Mouse (Mus musculus) heart, adult 11 months (tissue): ENCODE results near the gene Uimc1.
A peak's percentile ranks its signal among the peaks of the same experiment; 100 is the strongest.
"Not testable (repeated sequence)": the region's sequence is repeated elsewhere in the genome, so short reads cannot be mapped to it uniquely, and the experiment has no call there.

Experiments
- DNase-seq: peaks from one replicate; pipeline ENCODE4 v3.0.0; 2022

The Uimc1 gene

GRCm38 (mm10) chr13:55099726-55100478 lies at the start of gene Uimc1:
Gene Uimc1 (minus strand): TSS chr13:55100300.
- peak; percentile 99 for DNase-seq

DNA sequence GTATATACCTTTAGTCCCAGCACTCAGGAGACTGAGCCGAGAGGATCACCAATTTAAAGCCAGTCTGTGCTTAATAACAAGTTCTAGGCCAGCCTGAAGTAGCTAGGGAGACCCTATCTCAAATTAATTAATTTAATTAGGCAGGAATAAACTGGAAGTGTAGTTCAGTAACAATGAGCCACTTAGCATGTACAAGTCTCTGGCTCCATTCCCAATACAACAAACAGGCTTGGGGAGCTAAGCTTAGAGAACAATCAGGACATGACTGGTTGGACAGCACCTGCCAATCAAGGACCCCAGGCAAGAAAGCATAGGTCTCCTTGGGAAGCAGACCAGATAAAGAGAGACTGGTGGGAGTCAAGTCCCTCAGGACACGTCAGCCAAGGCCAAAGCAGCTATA lies 40.2 kb upstream of the Uimc1 start:
- no peak for DNase-seq

GRCm38 (mm10) chr13:55135382-55135781 lies 35.3 kb upstream of the Uimc1 start:
- DNase-seq, result no peak

DNA sequence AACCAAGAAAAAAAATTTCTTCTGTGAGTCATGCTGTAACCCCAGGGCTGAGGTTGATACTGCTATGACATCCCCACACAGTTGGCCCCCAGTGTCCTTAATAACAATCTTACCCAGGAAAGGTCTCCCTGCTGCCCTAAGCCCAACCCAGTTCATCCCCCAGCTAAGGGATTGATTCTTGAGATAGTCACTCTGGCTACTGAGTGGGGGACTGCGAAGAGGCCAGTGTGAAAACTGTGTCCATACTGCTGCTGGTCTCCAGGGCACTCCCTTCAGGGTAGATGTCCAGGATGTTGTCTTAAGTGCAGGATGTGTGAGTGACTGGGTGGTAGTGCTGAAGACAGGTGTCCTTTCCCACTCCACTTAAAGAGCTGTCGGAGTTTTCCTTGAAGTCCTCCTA lies 33.3 kb upstream of the Uimc1 start, which contains the start of gene Gm17617:
Gm17617 (minus strand) TSS at position 101 of the 400 bp plus-strand sequence.
- no peak for DNase-seq

DNA sequence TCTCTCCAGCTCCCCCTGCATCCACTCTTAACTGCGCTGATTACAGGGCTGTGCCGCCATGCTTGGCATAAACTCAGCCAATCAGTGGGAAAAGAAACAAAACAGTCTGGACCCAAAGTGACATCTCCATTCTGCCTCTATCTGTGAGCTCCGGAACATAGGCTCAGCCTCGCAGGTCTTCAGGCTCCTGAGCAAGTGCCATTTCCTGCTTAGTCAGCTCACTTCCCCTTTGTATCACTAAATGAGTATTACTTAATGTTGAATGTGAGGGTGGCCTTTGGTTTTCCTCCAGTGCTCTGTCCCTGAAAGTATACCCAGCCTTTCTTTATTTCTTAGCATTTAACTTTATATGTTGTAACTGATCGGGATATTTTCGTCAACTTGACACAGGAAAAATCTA lies 24.8 kb upstream of the Uimc1 start:
- no peak for DNase-seq

DNA sequence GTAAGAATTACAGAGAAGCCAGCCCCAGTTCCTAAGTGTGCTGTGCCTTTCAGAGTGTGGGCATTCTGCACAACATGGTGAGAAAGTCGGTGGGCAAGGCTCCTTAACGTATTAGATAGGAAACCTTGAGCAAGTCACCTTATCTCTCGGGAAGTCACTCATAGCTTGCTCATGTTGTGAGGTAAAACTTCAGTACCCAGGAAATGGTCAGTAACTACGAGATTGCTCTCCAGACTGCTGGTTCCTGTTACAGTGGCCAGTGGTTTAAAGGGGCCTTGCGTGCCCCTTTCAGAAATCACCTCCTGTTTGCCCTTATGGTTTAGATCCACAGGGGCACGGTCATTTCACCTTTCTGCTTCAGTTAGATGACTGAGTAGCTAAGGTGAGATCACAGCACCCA lies 14.3 kb upstream of the Uimc1 start:
- DNase-seq, result peak; percentile 50

DNA sequence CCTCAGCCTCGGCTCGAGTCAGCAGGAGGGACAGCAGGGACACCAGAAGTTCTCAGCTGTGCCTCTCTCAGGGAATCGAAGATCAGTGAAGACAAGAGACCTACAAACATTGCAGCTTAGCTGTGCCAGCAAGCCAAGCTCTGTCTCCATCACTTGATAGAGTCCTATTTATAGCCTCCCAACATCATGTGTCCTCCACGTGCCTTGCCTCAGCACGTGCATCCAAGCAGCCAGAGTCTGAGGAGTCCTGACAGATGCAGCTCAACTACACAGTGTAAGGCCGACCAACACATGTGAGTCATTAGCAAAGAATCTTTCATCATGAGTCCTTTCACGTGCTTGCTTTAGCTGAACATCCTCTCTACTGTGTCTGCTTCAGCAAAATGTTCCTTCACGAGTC lies 7.6 kb upstream of the Uimc1 start:
- DNase-seq, result peak; percentile 99

GRCm38 (mm10) chr13:55107116-55107515 lies 7.0 kb upstream of the Uimc1 start:
- DNase-seq, result peak; percentile 81

GRCm38 (mm10) chr13:55105953-55106691 lies 6.0 kb upstream of the Uimc1 start:
- peak; percentile 94 for DNase-seq

DNA sequence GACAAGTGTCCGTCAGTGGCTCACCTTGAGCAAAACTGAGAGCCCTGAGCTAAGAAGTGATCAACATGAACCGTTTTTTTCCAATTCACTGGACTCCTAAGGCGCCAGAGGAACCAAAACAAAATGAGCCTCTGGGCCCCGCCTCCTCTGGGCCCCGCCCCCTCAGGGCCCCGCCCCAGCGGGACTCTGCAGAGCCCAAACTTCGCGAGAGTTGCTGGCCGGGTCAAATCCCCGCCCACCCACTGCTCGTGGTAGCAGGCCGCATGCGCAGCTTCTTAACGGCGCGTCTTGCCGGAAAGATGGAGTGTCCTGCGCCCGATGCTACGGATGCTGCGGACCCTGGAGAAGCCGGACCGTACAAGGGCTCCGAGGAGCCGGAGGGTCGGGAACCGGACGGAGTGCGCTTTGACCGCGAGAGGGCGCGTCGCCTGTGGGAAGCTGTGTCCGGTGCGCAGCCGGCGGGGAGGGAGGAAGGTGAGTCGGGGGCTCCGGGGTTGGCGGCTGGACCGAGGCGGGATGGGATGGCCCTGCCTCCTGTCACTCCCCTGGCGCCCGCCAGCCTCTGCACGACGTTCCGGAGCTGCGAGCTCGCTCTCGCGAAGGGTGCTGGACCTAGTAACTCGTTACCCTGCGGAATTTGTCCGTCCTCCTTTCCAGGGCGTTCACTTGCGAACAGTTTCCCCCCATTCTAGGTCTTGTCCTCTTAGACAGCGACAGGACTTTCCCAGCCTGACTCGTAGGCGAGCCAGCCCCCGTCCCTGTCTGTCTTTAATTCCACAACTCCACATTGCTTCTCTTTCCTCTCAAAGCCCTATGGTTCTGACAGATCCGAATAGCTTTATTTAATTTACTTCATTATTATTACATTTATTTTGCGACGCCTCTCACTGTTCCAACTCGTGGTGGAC lies 5.2 kb upstream of the Uimc1 start, which contains the start of gene Zfp346:
Zfp346 (plus strand) TSS at position 267 of the 908 bp plus-strand sequence.
- peak; percentile 99 for DNase-seq

- DNase-seq, result peak; percentile 72
These were observed 3.3 kb upstream of the Uimc1 start for GRCm38 (mm10) chr13:55103351-55103750.

DNA sequence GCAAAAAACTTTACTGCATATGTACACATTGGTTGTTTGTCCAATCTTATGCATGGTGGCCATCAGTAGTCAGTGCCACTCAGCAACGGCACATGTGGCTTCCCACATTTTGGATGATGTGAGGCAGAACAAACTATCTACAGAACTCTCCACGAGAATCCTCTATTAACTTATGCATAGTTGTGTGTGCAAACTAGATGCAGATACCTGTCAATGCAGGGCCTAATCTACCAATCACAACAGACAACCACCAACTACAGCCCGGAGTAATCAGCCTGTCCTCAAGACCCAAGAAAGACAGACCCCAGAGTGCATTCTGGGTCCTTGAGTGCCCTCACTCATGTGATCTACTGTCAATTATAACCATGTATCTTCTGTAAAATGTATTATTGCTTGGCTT lies 2.3 kb upstream of the Uimc1 start:
- DNase-seq, result peak; percentile 78

DNA sequence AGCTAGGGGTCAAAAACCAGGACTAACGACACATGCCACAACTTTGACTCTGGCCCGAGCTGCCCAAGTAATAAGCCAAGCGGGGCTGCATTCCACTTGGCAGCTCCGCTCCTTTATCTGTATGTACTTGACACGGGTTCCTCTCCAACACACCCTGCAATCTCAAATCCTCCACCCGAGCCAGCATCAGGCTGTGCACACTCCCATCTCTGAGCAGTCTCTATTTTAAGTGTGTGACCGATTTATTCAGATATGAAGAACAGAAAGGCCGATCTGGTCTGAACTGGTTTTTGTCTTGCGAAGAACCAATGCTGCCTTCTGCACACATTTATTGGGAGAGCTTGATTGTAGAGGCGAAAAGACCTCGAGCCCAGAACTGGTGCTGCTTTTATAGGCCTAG lies 1.5 kb upstream of the Uimc1 start:
- peak; percentile 93 for DNase-seq

GRCm38 (mm10) chr13:55099066-55099725 lies 904 bp downstream of the Uimc1 start:
- DNase-seq, result peak; percentile 93

- not testable (repeated sequence) for DNase-seq
These were observed 2.3 kb downstream of the Uimc1 start for GRCm38 (mm10) chr13:55097841-55098240.

- DNase-seq, result no peak
These were observed 7.5 kb downstream of the Uimc1 start for GRCm38 (mm10) chr13:55092588-55092987.

DNA sequence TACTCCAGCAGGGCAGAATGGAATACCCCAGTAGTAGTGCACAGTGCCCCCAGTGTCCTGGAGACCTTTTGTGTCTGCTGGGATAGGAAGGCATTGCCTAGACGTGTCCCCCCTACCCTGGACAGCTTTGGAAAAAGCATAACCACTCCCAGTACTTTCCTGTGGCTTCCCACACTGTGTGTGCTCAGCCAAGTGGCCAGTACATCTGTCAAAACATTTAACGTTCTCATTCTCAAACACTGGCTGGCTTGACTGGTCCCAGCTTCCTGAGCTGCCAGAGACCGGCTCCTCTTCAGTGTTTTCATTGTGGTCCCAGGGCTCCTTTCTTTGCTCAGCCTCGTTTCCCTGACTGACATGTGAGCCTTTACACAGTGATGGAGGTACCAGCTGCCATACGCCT lies 24.5 kb downstream of the Uimc1 start:
- peak; percentile 93 for DNase-seq

GRCm38 (mm10) chr13:55071322-55071721 lies 28.8 kb downstream of the Uimc1 start:
- DNase-seq, result no peak

DNA sequence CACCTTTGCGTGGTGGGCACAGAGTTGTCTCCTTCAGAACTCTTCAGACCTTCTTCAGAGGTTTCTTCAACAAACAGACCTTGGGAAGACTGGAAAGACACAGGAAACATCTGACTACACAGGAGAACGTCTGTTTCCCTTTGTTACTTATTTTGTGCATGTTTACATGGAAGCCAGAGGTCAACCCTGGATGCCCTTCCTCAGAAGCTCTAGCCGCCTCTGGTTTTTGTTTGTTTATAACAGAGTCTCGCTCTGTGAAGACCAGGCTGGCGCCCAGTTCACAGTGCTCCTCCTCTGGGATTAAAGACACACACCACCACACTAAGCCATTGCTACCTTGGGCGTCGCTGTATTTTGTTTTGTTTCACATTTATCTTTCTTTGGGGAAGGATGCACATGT lies 30.4 kb downstream of the Uimc1 start:
- no peak for DNase-seq

DNA sequence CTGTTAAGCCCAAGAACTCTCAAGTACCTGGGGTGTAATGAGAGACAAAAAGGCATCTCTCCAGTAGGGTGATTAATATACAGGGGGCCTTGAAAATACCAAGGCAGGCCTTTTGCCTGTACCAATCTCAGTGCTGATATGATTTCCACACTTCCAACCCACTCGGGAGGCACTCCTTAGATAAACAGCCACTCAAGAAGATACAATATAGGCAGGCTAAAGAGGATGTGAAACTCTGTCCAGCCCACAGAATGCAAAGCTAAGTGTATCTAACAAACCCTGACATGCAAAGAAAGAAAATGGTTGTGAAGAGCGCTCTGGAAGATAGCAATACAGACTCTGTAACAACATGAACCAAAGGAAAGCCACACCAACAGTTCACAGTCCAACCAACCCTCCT lies 36.8 kb downstream of the Uimc1 start:
- DNase-seq, result no peak

GRCm38 (mm10) chr13:55058042-55058441 lies 42.1 kb downstream of the Uimc1 start:
- no peak for DNase-seq

DNA sequence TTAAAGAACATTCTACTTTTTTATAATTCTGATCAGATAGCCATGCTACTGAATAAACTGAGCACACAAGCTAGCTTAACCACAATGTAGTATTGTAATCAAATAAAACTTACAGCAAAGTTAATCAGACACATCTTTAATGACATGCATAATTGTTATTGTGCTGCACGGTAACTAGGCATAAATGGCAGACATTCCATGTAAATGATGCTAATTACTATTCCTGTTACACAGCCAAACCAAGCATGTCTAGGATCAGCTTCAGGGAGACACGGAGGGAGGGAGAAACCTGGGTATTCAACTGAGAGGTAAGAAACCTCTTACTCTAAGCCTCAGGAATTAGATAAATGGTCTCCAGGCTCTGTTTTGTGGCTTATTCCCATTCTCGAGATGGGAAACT lies 52.4 kb downstream of the Uimc1 start:
- DNase-seq, result peak; percentile 37

- DNase-seq, result peak; percentile 48
These were observed 60.1 kb downstream of the Uimc1 start for GRCm38 (mm10) chr13:55040016-55040415.
